22 mouse cellular contexts compared by ENCODE assay signal in genomic region chr1:134212351-134212750, GRCm38 (mm10). TPM values are rescaled to one million over a fixed set of nuclear protein-coding genes. Genes with fewer than 3 reads are reported as not detected.
DNase-seq lines count a peak whose midpoint lies in the region; ATAC-seq and TF ChIP-seq lines count a peak whose summit lies in the region.
"Had no signal": no experiment of that assay in that cellular context is flagged by ENCODE, and none has a peak within 500 bp of the region (broad histone marks: within the 10 kb centered on the region; RNA-seq: fewer than 3 reads in every experiment).

No protein-coding gene starts in this region.

- 70% methylated on average over 6 of the region's 6 CpGs for WGBS in kidney, postnatal 0 days

- H3K27me3 ChIP-seq in kidney, postnatal 0 days (ENCODE audit: insufficient read depth, low read length), result no peaks in the 10 kb centered on the region

- H3K9me3 ChIP-seq in kidney, postnatal 0 days (replicated peaks; ENCODE audit: low read length), result no peaks in the 10 kb centered on the region
- H3K9me3 ChIP-seq: embryonic facial prominence, embryonic 10.5 days; forebrain, embryonic 13.5 days; heart, embryonic 13.5 days; hindbrain, embryonic 12.5 days had no signal

- no peak overlapping the region for H3K9ac ChIP-seq in kidney, postnatal 0 days (ENCODE audit: low read depth, low read length)
- H3K9ac ChIP-seq: forebrain, embryonic 13.5 days; forebrain, postnatal 0 days; heart, embryonic 13.5 days; hindbrain, embryonic 12.5 days had no signal

- H3K27ac ChIP-seq in kidney, postnatal 0 days, result peak overlapping the region; percentile 68; the same call in 1 of the 2 replicates
- H3K27ac ChIP-seq: forebrain, embryonic 13.5 days; gastrocnemius, adult 2 months; heart, embryonic 13.5 days; hindbrain, embryonic 12.5 days had no signal

- ATAC-seq in kidney, postnatal 0 days (replicated peaks; ENCODE audit: low FRiP score, low read depth), result no peak
- ATAC-seq: forebrain, embryonic 13.5 days; hindbrain, embryonic 16.5 days; inflammation-experienced regulatory T-cells, adult 6 months; intestine, postnatal 0 days had no signal

- no peak overlapping the region for H3K4me2 ChIP-seq in kidney, postnatal 0 days (ENCODE audit: low read length)
- H3K4me2 ChIP-seq: forebrain, embryonic 13.5 days; heart, embryonic 13.5 days; hindbrain, embryonic 12.5 days had no signal

- H3K36me3 ChIP-seq in kidney, postnatal 0 days (ENCODE audit: insufficient read depth, low read length), result no peaks in the 10 kb centered on the region
- H3K36me3 ChIP-seq: embryonic facial prominence, embryonic 10.5 days; heart, embryonic 13.5 days; hindbrain, embryonic 12.5 days had no signal

- DNase-seq in cerebellum, adult 9-10 months, result peak; percentile 46
- DNase-seq in cerebellum, adult 18-20 months, result no peak
- no peak for DNase-seq in kidney, postnatal 0 days (ENCODE audit: low spot score)
- no peak for DNase-seq in kidney, postnatal 10 days
- DNase-seq in adrenal gland, postnatal 10 days, result peak; percentile 71
- peak; percentile 76 for DNase-seq in adrenal gland, postnatal 14 days
- DNase-seq in embryo, embryonic 10 days (ENCODE audit: low spot score), result no peak
- DNase-seq: cerebellum, adult 8-10 months; cerebellum, postnatal 25 days; forebrain, postnatal 0 days; gastrocnemius, adult 2 months; gastrocnemius, postnatal 25 days; heart, postnatal 4 days had no signal

- peaks cover 21% of the 10 kb centered on the region for H3K4me1 ChIP-seq in kidney, postnatal 0 days (replicated peaks; ENCODE audit: insufficient read depth, low read length)

- TF ChIP-seq CTCF in kidney, postnatal 0 days (IDR thresholded peaks at IDR 0.05; ENCODE audit: low read depth), result no peak

- H3K4me3 ChIP-seq in kidney, postnatal 0 days (replicated peaks; ENCODE audit: low read depth, low read length), result no peak overlapping the region
- H3K4me3 ChIP-seq: embryonic facial prominence, embryonic 10.5 days; forebrain, embryonic 13.5 days; gastrocnemius, adult 2 months; heart, embryonic 13.5 days; hindbrain, embryonic 12.5 days had no signal

RNA-seq across cellular contexts. Expression of gene Mybph, which starts 19.1 kb away (rescaled TPM):
- polyA plus RNA-seq in kidney, postnatal 0 days (2015; fragmentation: Nextera tagmentation; extraction: Ambion mirVana), result 0.13 TPM in 1 of 2 replicates, not detected in the other
- 1 to 10 TPM; 4.2 to 5.0 TPM for total RNA-seq in adrenal gland, postnatal 10 days (2021)
- total RNA-seq in adrenal gland, postnatal 14 days (2021), result not detected in 2 replicates
- total RNA-seq: ES-E14; granulocyte monocyte progenitor cell, adult 5-6 weeks; heart, postnatal 4 days had no signal
- polyA plus RNA-seq: forebrain, embryonic 13.5 days; inflammation-experienced regulatory T-cells, adult 6 months; intestine, postnatal 0 days had no signal

RNA-seq across cellular contexts. Expression of gene Adora1, which starts 22.9 kb away (rescaled TPM):
- 11.7 and 13.7 TPM in 2 replicates for polyA plus RNA-seq in kidney, postnatal 0 days (2015; fragmentation: Nextera tagmentation; extraction: Ambion mirVana)
- total RNA-seq in adrenal gland, postnatal 10 days (2021), result 10 to 100 TPM; 70.4 to 83.0 TPM
- 78.9 and 91.9 TPM in 2 replicates for total RNA-seq in adrenal gland, postnatal 14 days (2021)
- total RNA-seq: granulocyte monocyte progenitor cell, adult 5-6 weeks had no signal
- polyA plus RNA-seq: inflammation-experienced regulatory T-cells, adult 6 months had no signal

RNA-seq across cellular contexts. Expression of gene Chil1, which starts 30.4 kb away (rescaled TPM):
- 2.1 and 2.4 TPM in 2 replicates for polyA plus RNA-seq in kidney, postnatal 0 days (2015; fragmentation: Nextera tagmentation; extraction: Ambion mirVana)
- 1 to 10 TPM; 1.4 to 2.4 TPM for total RNA-seq in adrenal gland, postnatal 10 days (2021)
- 1.1 and 1.2 TPM in 2 replicates for total RNA-seq in adrenal gland, postnatal 14 days (2021)

Comparison
In these comparisons a context has a peak if more than half of its experiments do, and no peak if none do; other contexts are left out.
1. DNase-seq: peak in cerebellum, adult 9-10 months (single experiment), adrenal gland, postnatal 10 days (single experiment) and adrenal gland, postnatal 14 days (single experiment); none in cerebellum, adult 18-20 months (0 of 2), kidney, postnatal 0 days (single experiment), kidney, postnatal 10 days (single experiment) and embryo, embryonic 10 days (single experiment).